Mouse (Mus musculus) forebrain, embryonic 15.5 days (tissue): ENCODE measurements at regions not wholly inside any gene's neighbourhood (a gene's known extent, or its start where the extent isn't known, plus 50 kb on each side); places are given as distances from the start of the nearest gene placed in this dataset.

ENCODE experiments used
- ATAC-seq: fragments of 200-750 bp; cut with Nextera tagmentation; replicated peaks from 2 replicates; pipeline ENCODE4 v1.8.0; 2017; ENCODE audit warnings: mild to moderate bottlenecking, moderate TSS enrichment, moderate library complexity
- H3K27ac ChIP-seq: fragments of 300-500 bp; sonication (generic); replicated peaks from 2 replicates; pipeline ENCODE4 v1.5.1; 2015; ENCODE audit warnings: mild to moderate bottlenecking, inconsistent platforms
- H3K27me3 ChIP-seq: fragments of 300-500 bp; sonication (generic); 2 replicates; pipeline ENCODE4 v1.6.1; 2015; ENCODE audit warnings: inconsistent platforms
- H3K36me3 ChIP-seq: fragments of 300-500 bp; sonication (generic); 2 replicates; pipeline ENCODE4 v1.6.1; 2015; ENCODE audit warnings: mild to moderate bottlenecking, inconsistent platforms
- H3K4me1 ChIP-seq: fragments of 300-500 bp; sonication (generic); 2 replicates; pipeline ENCODE4 v1.6.1; 2015; ENCODE audit warnings: inconsistent platforms
- H3K4me2 ChIP-seq: fragments of 300-500 bp; sonication (generic); replicated peaks from 2 replicates; pipeline ENCODE4 v1.6.1; 2015; ENCODE audit warnings: mild to moderate bottlenecking, inconsistent platforms
- H3K4me3 ChIP-seq: fragments of 300-500 bp; sonication (generic); 2 replicates; pipeline ENCODE4 v1.5.1; 2015; ENCODE audit warnings: mild to moderate bottlenecking, inconsistent platforms
- H3K9ac ChIP-seq: fragments of 300-500 bp; sonication (generic); replicated peaks from 2 replicates; pipeline ENCODE4 v1.6.1; 2015; ENCODE audit warnings: mild to moderate bottlenecking, inconsistent platforms
- H3K9me3 ChIP-seq: fragments of 300-500 bp; sonication (generic); 2 replicates; pipeline ENCODE4 v1.6.1; 2016; ENCODE audit warnings: inconsistent platforms
- WGBS: fragments of 180-500 bp; shearing (Covaris S2); methylation state at CpG from one replicate; pipeline ENCODE4 v1.1.7; 2015; ENCODE audit warnings: mixed read lengths; 5-methylcytosine and 5-hydroxymethylcytosine counted together

GRCm38 (mm10) chr14:112142668-112143067 is 467.8 kb downstream of the Slitrk5 start:
- Histone ChIP-seq H3K4me1 (no peaks in the 10 kb centered on the region), H3K27me3 (no peaks in the 10 kb centered on the region), H3K36me3 (no peaks in the 10 kb centered on the region), H3K4me2 (no peak overlapping the region), H3K9ac (no peak overlapping the region), H3K4me3 (no peak overlapping the region), H3K9me3 (no peaks in the 10 kb centered on the region), H3K27ac (no peak overlapping the region)
- 91% methylated on average over 4 of the region's 4 CpGs for WGBS
- no peak for ATAC-seq

- Histone ChIP-seq H3K4me3 (no peak overlapping the region), H3K27ac (no peak overlapping the region), H3K9ac (no peak overlapping the region), H3K9me3 (no peaks in the 10 kb centered on the region), H3K27me3 (no peaks in the 10 kb centered on the region), H3K36me3 (no peaks in the 10 kb centered on the region), H3K4me2 (no peak overlapping the region), H3K4me1 (no peaks in the 10 kb centered on the region)
- 61% methylated on average over 3 of the region's 3 CpGs for WGBS
- ATAC-seq = peak; percentile 78
Measured at GRCm38 (mm10) chr14:112153950-112154349, 479.1 kb downstream of the Slitrk5 start.
